Mouse (Mus musculus) hindbrain, embryonic 16.5 days (tissue): Measurements from ENCODE around the gene Nrde2. TPM values are rescaled to one million over a fixed set of nuclear protein-coding genes. Genes with fewer than 3 reads are reported as not detected.

Experiments used
- ATAC-seq: fragments of 200-750 bp; cut with Nextera tagmentation; 2 replicates; pipeline ENCODE4 v1.8.0; 2017; ENCODE audit warnings: moderate TSS enrichment, moderate library complexity
- H3K27ac ChIP-seq: fragments of 300-500 bp; sonication (generic); 2 replicates; pipeline ENCODE4 v1.5.1; 2014; ENCODE audit warnings: low read depth, mild to moderate bottlenecking, control low read depth, low read length, moderate library complexity
- H3K27me3 ChIP-seq: fragments of 300-500 bp; sonication (generic); replicated peaks from 2 replicates; pipeline ENCODE4 v1.6.1; 2014; ENCODE audit warnings: low read length; ENCODE audit not compliant: control insufficient read depth, insufficient read depth
- H3K36me3 ChIP-seq: fragments of 300-500 bp; sonication (generic); 2 replicates; pipeline ENCODE4 v1.6.1; 2014; ENCODE audit warnings: mild to moderate bottlenecking, low read length, moderate library complexity, mixed read lengths; ENCODE audit not compliant: control insufficient read depth, insufficient read depth
- H3K4me1 ChIP-seq: fragments of 300-500 bp; sonication (generic); 2 replicates; pipeline ENCODE4 v1.6.1; 2014; ENCODE audit warnings: low read depth, low read length; ENCODE audit not compliant: control insufficient read depth, insufficient read depth
- H3K4me2 ChIP-seq: fragments of 300-500 bp; sonication (generic); 2 replicates; pipeline ENCODE4 v1.6.1; 2014; ENCODE audit warnings: mild to moderate bottlenecking, low read length, control low read depth, moderate library complexity
- H3K4me3 ChIP-seq: fragments of 300-500 bp; sonication (generic); 2 replicates; pipeline ENCODE4 v1.5.1; 2014; ENCODE audit warnings: mild to moderate bottlenecking, low read length, control low read depth, moderate library complexity
- H3K9ac ChIP-seq: fragments of 300-500 bp; sonication (generic); 2 replicates; pipeline ENCODE4 v1.6.1; 2014; ENCODE audit warnings: low read depth, mild to moderate bottlenecking, control low read depth, low read length, moderate library complexity
- H3K9me3 ChIP-seq: fragments of 300-500 bp; sonication (generic); 2 replicates; pipeline ENCODE4 v1.6.1; 2014; ENCODE audit warnings: mild to moderate bottlenecking, low read length, moderate library complexity; ENCODE audit not compliant: control insufficient read depth
- WGBS: fragments of 180-500 bp; shearing (Covaris S2); extraction: QIAGEN DNeasy Blood & Tissue Kit; methylation state at CpG from one replicate; pipeline ENCODE4 v1.1.7; 2014; 5-methylcytosine and 5-hydroxymethylcytosine counted together
- polyA plus RNA-seq: library from polyadenylated mRNA; unstranded; fragments of >200 nt; fragmentation: Nextera tagmentation; extraction: Ambion mirVana; gene quantifications from 2 replicates; pipeline ENCODE4 v1.2.1, GENCODE M21; 2015

The Nrde2 gene
- polyA plus RNA-seq, 1 experiment from 2014 or later = 11.9 TPM

GRCm38 (mm10) chr12:100198967-100199660 lies 39.7 kb upstream of the Nrde2 start, which contains the start of gene Calm1:
Gene Calm1, plus strand, starts transcription at chr12:100199435.
- H3K27ac ChIP-seq = peak within 1 kb of the TSS; percentile 93

DNA sequence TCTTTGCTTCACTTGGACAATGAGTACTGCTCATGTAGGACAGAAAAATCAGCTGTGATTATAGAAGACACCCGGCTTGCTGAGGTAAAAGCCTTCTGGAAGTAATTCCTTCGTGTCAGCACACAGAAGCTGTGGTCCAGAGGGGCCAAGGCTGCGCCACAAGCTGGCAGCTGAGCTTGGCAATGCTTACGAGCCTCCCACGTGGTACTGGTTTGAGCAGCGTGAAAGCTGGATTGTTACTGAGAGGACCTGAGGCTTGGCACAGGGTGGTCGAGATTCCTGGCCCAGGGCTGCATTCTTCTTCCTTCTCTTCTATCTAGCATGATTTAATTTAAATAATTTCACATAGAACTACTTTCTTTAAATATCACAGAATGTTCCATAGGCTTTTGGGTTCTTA lies 37.3 kb upstream of the Nrde2 start:
- Histone ChIP-seq H3K4me2 (no peak overlapping the region), H3K4me1 (peaks cover 4% of the 10 kb centered on the region; the same call in 1 of the 2 replicates), H3K27ac (no peak overlapping the region), H3K27me3 (no peaks in the 10 kb centered on the region), H3K9me3 (no peaks in the 10 kb centered on the region), H3K4me3 (no peak overlapping the region), H3K9ac (no peak overlapping the region), H3K36me3 (no peaks in the 10 kb centered on the region)
- WGBS = 68% methylated on average over 7 of the region's 7 CpGs
- ATAC-seq = no peak

More at GRCm38 (mm10) chr12:100198967-100199660, 39.7 kb upstream of the Nrde2 start, which contains the start of gene Calm1:
- H3K4me1 ChIP-seq = peaks cover 24% of the 10 kb centered on the region
- H3K4me3 ChIP-seq = peak within 1 kb of the TSS; percentile 91
- no peaks in the 10 kb centered on the region for H3K9me3 ChIP-seq
- peak; percentile 84 for ATAC-seq
- H3K36me3 ChIP-seq = peaks cover 14% of the 10 kb centered on the region
- H3K27me3 ChIP-seq = no peaks in the 10 kb centered on the region
- H3K9ac ChIP-seq = peak within 1 kb of the TSS; percentile 92
- H3K4me2 ChIP-seq = peak within 1 kb of the TSS; percentile 99
- under 1% methylated on average over 51 of the region's 58 CpGs for WGBS

GRCm38 (mm10) chr12:100194181-100194580 lies 34.7 kb upstream of the Nrde2 start:
- Histone ChIP-seq H3K9me3 (no peaks in the 10 kb centered on the region), H3K4me3 (no peak overlapping the region), H3K4me1 (peaks cover 4% of the 10 kb centered on the region; the same call in 1 of the 2 replicates), H3K4me2 (no peak overlapping the region), H3K27me3 (no peaks in the 10 kb centered on the region), H3K27ac (no peak overlapping the region), H3K9ac (no peak overlapping the region), H3K36me3 (no peaks in the 10 kb centered on the region)
- ATAC-seq = no peak
- WGBS = 93% methylated on average over 1 of the region's 1 CpGs

DNA sequence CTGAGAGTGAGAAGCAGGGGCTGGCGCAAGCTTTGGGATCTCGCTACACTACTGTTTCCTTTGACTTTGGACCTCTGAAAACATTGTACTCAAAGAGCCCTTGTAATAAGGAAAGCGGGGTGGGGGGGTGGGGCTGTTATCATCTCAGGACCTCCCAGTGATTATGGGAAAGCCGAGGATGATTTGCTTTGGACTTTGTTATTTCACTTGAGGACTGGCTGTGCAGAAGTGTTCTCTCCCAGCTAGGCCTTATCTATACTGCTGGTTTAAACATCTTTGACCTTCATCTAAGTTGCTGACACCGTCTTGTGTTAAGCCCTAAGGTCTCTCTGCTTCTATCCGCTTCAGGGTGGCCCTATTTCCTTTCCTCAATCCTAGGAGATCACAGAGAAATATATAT lies 31.3 kb upstream of the Nrde2 start:
- Histone ChIP-seq H3K27me3 (no peaks in the 10 kb centered on the region), H3K4me1 (peaks cover 6% of the 10 kb centered on the region), H3K36me3 (no peaks in the 10 kb centered on the region), H3K9me3 (no peaks in the 10 kb centered on the region), H3K9ac (no peak overlapping the region), H3K4me3 (no peak overlapping the region), H3K27ac (no peak overlapping the region), H3K4me2 (no peak overlapping the region)
- ATAC-seq = no peak
- 87% methylated on average over 6 of the region's 6 CpGs for WGBS

GRCm38 (mm10) chr12:100187756-100188430 lies 28.4 kb upstream of the Nrde2 start:
- Histone ChIP-seq H3K27me3 (no peaks in the 10 kb centered on the region), H3K27ac (peak overlapping the region; percentile 99)
- no peak for ATAC-seq

GRCm38 (mm10) chr12:100187013-100187755 lies 27.7 kb upstream of the Nrde2 start:
- Histone ChIP-seq H3K4me3 (peak overlapping the region; percentile 61), H3K9ac (peak overlapping the region; percentile 86), H3K36me3 (no peaks in the 10 kb centered on the region), H3K4me1 (peaks cover 7% of the 10 kb centered on the region), H3K27me3 (no peaks in the 10 kb centered on the region), H3K4me2 (peak overlapping the region; percentile 85), H3K27ac (peak overlapping the region; percentile 99), H3K9me3 (no peaks in the 10 kb centered on the region)
- ATAC-seq = peak; percentile 99
- WGBS = under 1% methylated on average over 52 of the region's 52 CpGs

More at GRCm38 (mm10) chr12:100187756-100188430, 28.4 kb upstream of the Nrde2 start:
- Histone ChIP-seq H3K4me1 (peaks cover 7% of the 10 kb centered on the region), H3K4me3 (peak overlapping the region; percentile 61), H3K4me2 (peak overlapping the region; percentile 85), H3K9ac (peak overlapping the region; percentile 60), H3K9me3 (no peaks in the 10 kb centered on the region), H3K36me3 (no peaks in the 10 kb centered on the region)
- 2% methylated on average over 29 of the region's 29 CpGs for WGBS

- H3K4me3 ChIP-seq = peak overlapping the region; percentile 61
- WGBS = 4% methylated on average over 6 of the region's 6 CpGs
Observed at GRCm38 (mm10) chr12:100186376-100186775, 26.9 kb upstream of the Nrde2 start.

DNA sequence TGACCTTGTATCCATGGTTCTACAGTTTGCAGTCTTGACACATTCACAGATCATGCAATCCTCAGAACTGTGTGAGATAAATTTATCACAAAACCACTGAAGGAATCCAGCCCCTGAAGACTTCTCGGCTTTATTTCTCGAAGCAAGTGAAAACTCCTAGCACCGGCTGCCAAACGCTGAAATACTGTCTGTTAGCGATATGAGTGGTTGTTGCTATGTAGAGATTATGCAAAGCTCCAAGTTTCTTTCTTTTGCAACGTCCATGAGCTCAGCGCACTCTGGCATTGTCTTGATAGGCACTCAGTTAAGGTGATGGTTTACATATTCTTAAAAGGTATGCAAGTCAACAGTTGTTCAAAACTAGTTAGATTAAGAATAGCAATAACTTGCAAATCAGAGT lies 26.4 kb upstream of the Nrde2 start:
- peak overlapping the region; percentile 70 for H3K4me2 ChIP-seq
- H3K4me3 ChIP-seq = no peak overlapping the region

More at GRCm38 (mm10) chr12:100186376-100186775, 26.9 kb upstream of the Nrde2 start:
- Histone ChIP-seq H3K9ac (peak overlapping the region; percentile 86), H3K4me2 (peak overlapping the region; percentile 70), H3K27ac (peak overlapping the region; percentile 99), H3K27me3 (no peaks in the 10 kb centered on the region), H3K36me3 (no peaks in the 10 kb centered on the region), H3K9me3 (no peaks in the 10 kb centered on the region), H3K4me1 (peaks cover 7% of the 10 kb centered on the region)
- ATAC-seq = no peak

More for the DNA sequence above, 26.4 kb upstream of the Nrde2 start:
- Histone ChIP-seq H3K36me3 (no peaks in the 10 kb centered on the region), H3K9me3 (no peaks in the 10 kb centered on the region), H3K27me3 (no peaks in the 10 kb centered on the region), H3K4me1 (peaks cover 7% of the 10 kb centered on the region), H3K27ac (peak overlapping the region; percentile 99), H3K9ac (peak overlapping the region; percentile 17; the same call in 1 of the 2 replicates)
- 66% methylated on average over 7 of the region's 7 CpGs for WGBS
- ATAC-seq = no peak
